Mouse (Mus musculus) embryonic facial prominence, embryonic 10.5 days (tissue): ENCODE measurements around the gene Drc1. TPM values are rescaled to one million over a fixed set of nuclear protein-coding genes. Genes with fewer than 3 reads are reported as not detected.

Experiments
- DNase-seq: peaks from one replicate; pipeline ENCODE4 v3.0.0-alpha.2; 2017; ENCODE audit warnings: low spot score
- H3K27ac ChIP-seq: fragments of 300-500 bp; sonication (generic); replicated peaks from 2 replicates; pipeline ENCODE4 v1.5.1; 2016; ENCODE audit warnings: mild to moderate bottlenecking
- H3K27me3 ChIP-seq: fragments of 300-500 bp; sonication (generic); replicated peaks from 2 replicates; pipeline ENCODE4 v1.6.1; 2016; ENCODE audit warnings: low read depth, mild to moderate bottlenecking; ENCODE audit not compliant: poor library complexity, severe bottlenecking
- H3K36me3 ChIP-seq: fragments of 300-500 bp; sonication (generic); replicated peaks from 2 replicates; pipeline ENCODE4 v1.6.1; 2016; ENCODE audit warnings: mild to moderate bottlenecking, moderate library complexity
- H3K4me1 ChIP-seq: fragments of 300-500 bp; sonication (generic); 2 replicates; pipeline ENCODE4 v1.6.1; 2016
- H3K4me3 ChIP-seq: fragments of 300-500 bp; sonication (generic); 2 replicates; pipeline ENCODE4 v1.5.1; 2016; ENCODE audit warnings: mild to moderate bottlenecking, moderate library complexity
- H3K9me3 ChIP-seq: fragments of 300-500 bp; sonication (generic); 2 replicates; pipeline ENCODE4 v1.6.1; 2016; ENCODE audit warnings: mild to moderate bottlenecking
- WGBS: fragments of 180-500 bp; shearing (Covaris S2); methylation state at CpG from one replicate; pipeline ENCODE4 v1.1.7; 2016; 5-methylcytosine and 5-hydroxymethylcytosine counted together
- polyA plus RNA-seq: library from polyadenylated mRNA; unstranded; fragments of >200 nt; fragmentation: Nextera tagmentation; extraction: Ambion mirVana; gene quantifications from 2 replicates; pipeline ENCODE4 v1.2.1, GENCODE M21; 2016

Drc1 gene
- polyA plus RNA-seq, result 0.22 and 0.25 TPM in 2 replicates

GRCm38 (mm10) chr5:30281291-30281732 is at the start of gene Drc1:
TSS of gene Drc1 (plus strand) at chr5:30281388.
- H3K27me3 ChIP-seq, result peaks cover 14% of the 10 kb centered on the region
- peak within 1 kb of the TSS; percentile 64 for H3K4me3 ChIP-seq
- H3K4me1 ChIP-seq, result peaks cover 10% of the 10 kb centered on the region
- H3K36me3 ChIP-seq, result no peaks in the 10 kb centered on the region
- peak; percentile 75 for DNase-seq
- H3K27ac ChIP-seq, result no peak within 1 kb of the TSS
- peaks cover 5% of the 10 kb centered on the region; the same call in 1 of the 2 replicates for H3K9me3 ChIP-seq
- WGBS, result 2% methylated on average over 26 of the region's 26 CpGs

DNA sequence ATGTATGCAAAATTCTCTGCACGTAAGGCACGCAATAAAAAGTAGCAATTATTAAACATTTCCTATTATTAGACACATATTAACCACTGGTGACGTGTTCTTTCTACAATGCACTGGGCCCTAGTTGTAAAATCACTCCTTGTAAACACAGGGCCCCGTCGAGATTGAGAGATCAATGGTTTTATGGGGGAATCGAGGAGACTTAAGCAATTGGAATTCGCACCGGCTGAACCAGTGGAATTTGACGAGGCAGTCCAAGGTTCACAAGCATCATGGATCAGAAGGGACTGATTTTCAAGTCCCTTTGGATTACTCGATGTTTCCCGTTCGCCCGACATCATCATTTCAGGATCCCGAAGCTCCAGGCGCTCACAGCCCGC is 49.3 kb upstream of the Drc1 start:
- Histone ChIP-seq H3K27ac (peak overlapping the region; percentile 88), H3K4me1 (peaks cover 30% of the 10 kb centered on the region), H3K9me3 (peaks cover 6% of the 10 kb centered on the region; the same call in 1 of the 2 replicates), H3K36me3 (peaks cover 12% of the 10 kb centered on the region), H3K27me3 (no peaks in the 10 kb centered on the region), H3K4me3 (peak overlapping the region; percentile 76)
- no peak for DNase-seq
- 61% methylated on average over 16 of the region's 16 CpGs for whole genome bisulfite sequencing

DNA sequence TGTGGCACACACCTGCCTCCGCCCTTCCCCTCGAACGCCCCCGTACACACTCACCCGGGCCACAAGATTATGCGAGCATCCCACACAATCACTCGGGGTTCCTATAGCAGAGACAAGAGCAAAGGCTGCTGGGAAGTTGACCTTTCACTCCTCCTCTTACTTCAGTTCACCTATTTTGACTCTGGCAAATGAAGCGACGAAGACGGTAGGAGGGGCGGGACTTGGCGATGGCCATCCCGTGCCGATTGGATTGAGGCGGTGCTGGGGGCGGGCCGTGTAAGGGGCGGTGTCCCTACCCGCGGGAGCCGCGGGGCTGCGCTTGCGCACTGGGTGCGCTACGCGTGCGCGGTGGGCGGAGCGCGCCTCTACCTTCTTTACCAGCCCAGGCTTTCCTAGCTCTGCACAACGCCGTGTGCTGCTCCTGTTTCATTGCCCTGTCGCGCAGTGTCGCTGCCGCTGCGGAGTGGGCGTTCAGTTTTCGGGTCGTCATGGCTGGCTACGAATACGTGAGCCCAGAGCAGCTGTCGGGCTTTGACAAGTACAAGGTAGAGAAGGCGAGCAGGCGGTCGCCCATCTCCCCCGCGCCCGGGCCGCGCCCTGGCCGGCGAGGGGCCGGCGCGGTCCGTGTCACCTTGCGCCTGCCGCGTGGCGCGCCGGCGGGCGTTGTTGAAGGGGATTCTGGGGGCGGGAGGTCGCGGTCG is 48.8 kb upstream of the Drc1 start, which contains the start of gene Selenoi:
Gene Selenoi (plus strand): TSS at position 311 of the 701 bp plus-strand sequence.
- Histone ChIP-seq H3K4me1 (peaks cover 30% of the 10 kb centered on the region), H3K9me3 (peaks cover 6% of the 10 kb centered on the region; the same call in 1 of the 2 replicates), H3K27ac (peak within 1 kb of the TSS; percentile 88), H3K4me3 (peak within 1 kb of the TSS; percentile 76), H3K36me3 (peaks cover 12% of the 10 kb centered on the region), H3K27me3 (no peaks in the 10 kb centered on the region)
- peak; percentile 98 for DNase-seq
- 2% methylated on average over 71 of the region's 71 CpGs for WGBS

DNA sequence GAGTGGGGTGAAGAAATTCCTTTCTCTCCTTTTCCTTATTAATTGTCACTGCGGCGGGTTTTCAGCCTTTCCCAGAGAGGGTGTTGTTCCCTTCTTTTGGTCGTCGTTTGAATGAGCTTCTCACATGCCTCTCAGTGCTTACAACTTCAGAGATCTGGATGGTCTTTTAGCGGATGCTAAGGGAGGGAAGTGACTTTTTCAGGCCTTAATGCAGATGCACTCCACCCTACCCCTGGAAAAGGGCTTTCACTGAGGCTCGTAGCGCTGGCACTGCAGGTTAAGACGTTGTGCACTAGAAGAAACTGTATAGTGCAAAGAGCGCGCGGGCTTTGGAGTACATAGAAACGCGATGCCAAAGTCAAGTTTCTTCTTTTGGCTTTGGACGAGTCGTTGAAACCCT is 48.1 kb upstream of the Drc1 start:
- 6% methylated on average over 15 of the region's 15 CpGs for WGBS
- Histone ChIP-seq H3K27ac (peak overlapping the region; percentile 88), H3K4me1 (peaks cover 30% of the 10 kb centered on the region), H3K36me3 (peaks cover 15% of the 10 kb centered on the region), H3K9me3 (peaks cover 6% of the 10 kb centered on the region; the same call in 1 of the 2 replicates), H3K27me3 (no peaks in the 10 kb centered on the region), H3K4me3 (peak overlapping the region; percentile 76)
- DNase-seq, result no peak

GRCm38 (mm10) chr5:30233979-30234378 is 47.2 kb upstream of the Drc1 start:
- WGBS, result 76% methylated on average over 8 of the region's 8 CpGs
- peak overlapping the region; percentile 76 for H3K4me3 ChIP-seq
- peaks cover 6% of the 10 kb centered on the region; the same call in 1 of the 2 replicates for H3K9me3 ChIP-seq
- no peak for DNase-seq
- peaks cover 30% of the 10 kb centered on the region for H3K4me1 ChIP-seq
- H3K27ac ChIP-seq, result no peak overlapping the region
- peaks cover 25% of the 10 kb centered on the region for H3K36me3 ChIP-seq
- H3K27me3 ChIP-seq, result no peaks in the 10 kb centered on the region

GRCm38 (mm10) chr5:30235641-30236126 is 45.5 kb upstream of the Drc1 start:
- Histone ChIP-seq H3K9me3 (no peaks in the 10 kb centered on the region; the same call in 1 of the 2 replicates), H3K36me3 (peaks cover 25% of the 10 kb centered on the region), H3K4me1 (peaks cover 30% of the 10 kb centered on the region), H3K27ac (no peak overlapping the region), H3K27me3 (no peaks in the 10 kb centered on the region), H3K4me3 (no peak overlapping the region)
- no peak for DNase-seq
- 86% methylated on average over 2 of the region's 2 CpGs for WGBS

DNA sequence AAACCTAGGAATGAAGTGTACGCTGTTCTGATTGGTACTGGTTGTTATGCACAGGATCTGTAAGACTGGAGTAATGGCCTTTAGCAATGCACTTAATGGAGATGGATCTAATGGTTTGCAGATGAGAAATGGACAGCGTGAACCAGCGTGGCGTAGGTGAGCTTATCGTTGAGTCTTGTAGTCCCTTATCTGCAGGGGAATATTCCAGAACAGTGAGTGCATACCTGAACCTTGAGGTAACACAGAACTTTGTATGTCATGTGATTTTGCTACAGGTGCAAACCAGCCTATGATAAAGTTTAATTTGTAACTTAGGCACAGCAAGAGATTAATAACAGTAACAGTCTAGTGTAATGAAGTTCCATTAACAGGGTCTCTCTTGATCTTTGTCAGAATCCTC is 42.7 kb upstream of the Drc1 start:
- Histone ChIP-seq H3K27me3 (no peaks in the 10 kb centered on the region), H3K4me3 (no peak overlapping the region), H3K27ac (no peak overlapping the region), H3K4me1 (peaks cover 19% of the 10 kb centered on the region), H3K36me3 (peaks cover 21% of the 10 kb centered on the region), H3K9me3 (no peaks in the 10 kb centered on the region; the same call in 1 of the 2 replicates)
- 95% methylated on average over 5 of the region's 5 CpGs for WGBS
- DNase-seq, result no peak

DNA sequence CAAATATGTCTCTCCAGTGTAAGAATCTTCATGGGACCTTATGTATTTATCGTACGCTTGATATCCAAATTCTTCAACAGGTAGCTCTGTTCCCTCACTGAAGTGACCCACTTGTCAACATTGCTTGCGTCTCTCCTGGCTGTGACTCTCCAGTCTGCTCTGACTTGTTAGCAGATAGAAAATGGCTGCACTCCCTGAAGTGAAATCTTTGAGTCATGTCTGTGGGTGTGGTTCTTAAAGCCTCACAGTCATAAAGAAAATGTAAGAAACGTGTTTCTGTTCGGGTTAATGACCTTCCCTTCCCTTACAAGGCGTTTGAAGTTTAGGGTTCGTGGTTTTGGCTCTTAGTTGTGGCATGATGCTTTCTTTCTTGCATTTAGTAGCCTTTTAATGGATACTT is 40.6 kb upstream of the Drc1 start:
- no peak for DNase-seq
- Histone ChIP-seq H3K27ac (no peak overlapping the region), H3K9me3 (no peaks in the 10 kb centered on the region; the same call in 1 of the 2 replicates), H3K4me1 (peaks cover 7% of the 10 kb centered on the region; the same call in 1 of the 2 replicates), H3K4me3 (no peak overlapping the region), H3K36me3 (peaks cover 21% of the 10 kb centered on the region), H3K27me3 (no peaks in the 10 kb centered on the region)
- WGBS, result 92% methylated on average over 7 of the region's 7 CpGs

- Histone ChIP-seq H3K27me3 (no peaks in the 10 kb centered on the region), H3K36me3 (peaks cover 26% of the 10 kb centered on the region), H3K4me1 (peaks cover 5% of the 10 kb centered on the region; the same call in 1 of the 2 replicates), H3K9me3 (no peaks in the 10 kb centered on the region; the same call in 1 of the 2 replicates), H3K27ac (no peak overlapping the region), H3K4me3 (no peak overlapping the region)
- 78% methylated on average over 1 of the region's 1 CpGs for WGBS
- no peak for DNase-seq
Observed at GRCm38 (mm10) chr5:30242410-30242809, 38.8 kb upstream of the Drc1 start.

DNA sequence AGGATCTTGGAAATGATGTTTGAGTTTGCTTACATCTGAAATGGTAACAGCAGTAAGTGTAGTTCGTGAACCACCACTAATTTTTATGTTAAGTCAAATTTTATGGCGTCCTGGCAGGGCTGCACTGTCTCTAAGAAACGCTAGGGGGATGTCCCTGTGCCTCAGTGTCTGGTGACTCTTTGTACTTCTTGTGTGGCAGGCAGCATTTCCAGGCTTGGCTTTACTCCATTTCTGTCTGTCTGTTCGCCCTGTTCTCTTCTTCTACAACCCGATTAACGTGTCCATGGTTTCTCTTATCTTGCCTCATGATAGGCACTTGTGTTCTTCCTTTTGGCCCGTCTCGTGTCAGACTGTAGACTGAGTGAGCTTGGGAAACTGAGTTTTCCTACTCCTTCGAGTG is 37.4 kb upstream of the Drc1 start:
- Histone ChIP-seq H3K9me3 (no peaks in the 10 kb centered on the region; the same call in 1 of the 2 replicates), H3K27ac (no peak overlapping the region), H3K36me3 (peaks cover 22% of the 10 kb centered on the region), H3K4me1 (peaks cover 5% of the 10 kb centered on the region; the same call in 1 of the 2 replicates), H3K27me3 (no peaks in the 10 kb centered on the region), H3K4me3 (no peak overlapping the region)
- no peak for DNase-seq
- WGBS, result 80% methylated on average over 9 of the region's 9 CpGs

DNA sequence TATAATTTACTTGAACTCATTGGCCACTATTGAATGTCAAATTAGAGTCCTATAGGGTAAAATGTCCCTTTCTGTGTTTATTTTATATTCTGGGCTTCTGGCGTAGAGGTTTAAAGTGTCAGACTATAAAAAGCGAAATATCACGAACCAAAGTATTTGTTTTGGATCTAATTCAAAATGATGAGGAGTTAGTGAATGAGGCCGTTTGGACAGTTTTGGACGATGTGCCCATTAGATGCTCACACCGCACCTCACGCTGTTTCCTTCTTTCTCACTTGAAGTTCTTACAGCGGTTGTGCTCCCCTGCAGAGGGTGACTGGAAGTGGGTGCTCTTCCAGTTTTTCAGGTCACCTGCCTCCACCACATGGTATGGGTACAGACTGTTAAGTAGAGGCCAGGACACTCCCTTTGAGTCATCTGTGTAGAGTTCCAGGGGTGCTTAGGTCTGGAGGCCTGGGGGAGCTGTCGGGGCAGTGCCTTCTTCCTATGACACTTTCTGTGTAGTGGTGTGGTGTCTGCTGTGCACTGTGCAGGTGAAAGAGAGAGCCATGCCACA is 35.2 kb upstream of the Drc1 start:
- no peaks in the 10 kb centered on the region for H3K9me3 ChIP-seq
- 94% methylated on average over 9 of the region's 9 CpGs for WGBS
- H3K27ac ChIP-seq, result no peak overlapping the region
- peaks cover 5% of the 10 kb centered on the region; the same call in 1 of the 2 replicates for H3K4me1 ChIP-seq
- H3K27me3 ChIP-seq, result no peaks in the 10 kb centered on the region
- H3K36me3 ChIP-seq, result peaks cover 26% of the 10 kb centered on the region
- no peak overlapping the region for H3K4me3 ChIP-seq
- no peak for DNase-seq

DNA sequence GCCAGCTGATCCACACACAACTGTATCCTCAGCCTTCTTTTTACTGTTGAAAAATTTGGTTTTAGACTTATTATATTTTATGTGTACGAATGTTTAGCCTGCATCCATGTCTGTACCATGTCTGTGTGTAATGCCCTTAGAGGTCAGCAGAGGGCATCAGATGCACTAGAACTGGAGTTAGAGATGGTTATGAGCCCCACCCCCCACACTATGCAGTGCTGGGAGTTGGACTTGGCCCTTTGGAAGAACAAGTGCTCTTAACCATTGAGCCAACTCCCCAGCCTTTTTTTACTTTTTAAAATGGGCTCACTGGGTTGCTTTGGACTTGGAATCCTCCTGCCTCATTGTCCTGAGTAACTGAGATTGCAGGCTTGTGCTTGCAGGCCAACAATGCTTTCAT is 33.5 kb upstream of the Drc1 start:
- Histone ChIP-seq H3K27ac (no peak overlapping the region), H3K9me3 (no peaks in the 10 kb centered on the region), H3K4me3 (no peak overlapping the region), H3K27me3 (no peaks in the 10 kb centered on the region), H3K36me3 (peaks cover 37% of the 10 kb centered on the region), H3K4me1 (peaks cover 5% of the 10 kb centered on the region; the same call in 1 of the 2 replicates)
- DNase-seq, result no peak
- 96% methylated on average over 1 of the region's 1 CpGs for WGBS
